Mouse (Mus musculus) gonadal fat pad, adult 2 months (tissue): ENCODE measurements around the gene Gatd1. TPM values are rescaled to one million over a fixed set of nuclear protein-coding genes. Genes with fewer than 3 reads are reported as not detected.
"Not testable (repeated sequence)": the region's sequence is repeated elsewhere in the genome, so short reads cannot be mapped to it uniquely, and the experiment has no call there.

Experiments used
- DNase-seq: peaks from one replicate; pipeline ENCODE4 v3.0.0-alpha.2; 2012; ENCODE audit warnings: low read depth
- polyA plus RNA-seq: library from polyadenylated mRNA; depleted of rRNA; stranded (reverse); fragments of >200 nt; gene quantifications from 2 replicates; pipeline ENCODE4 v1.2.3, GENCODE M21; 2012; rRNA removed

The Gatd1 gene
- 103 and 109 TPM in 2 replicates for polyA plus RNA-seq

- no peak for DNase-seq
These were observed at the start of gene Gatd1 for GRCm38 (mm10) chr7:141413809-141414584. Gene Gatd1, minus strand, starts transcription at chr7:141414136.

GRCm38 (mm10) chr7:141462333-141462821 is 48.4 kb upstream of the Gatd1 start:
- DNase-seq, result no peak

- no peak for DNase-seq
These were observed 47.8 kb upstream of the Gatd1 start for GRCm38 (mm10) chr7:141461521-141462332.

GRCm38 (mm10) chr7:141460391-141461113 is 46.6 kb upstream of the Gatd1 start, which contains the start of gene Cracr2b:
Gene Cracr2b, plus strand, starts transcription at chr7:141461094.
- peak; percentile 95 for DNase-seq

- DNase-seq, result no peak
These were observed 46.1 kb upstream of the Gatd1 start for GRCm38 (mm10) chr7:141460001-141460390.

- DNase-seq, result no peak
These were observed 45.4 kb upstream of the Gatd1 start for GRCm38 (mm10) chr7:141459301-141459711.

- no peak for DNase-seq
These were observed 44.7 kb upstream of the Gatd1 start for GRCm38 (mm10) chr7:141458661-141459060.

GRCm38 (mm10) chr7:141457986-141458660 is 44.2 kb upstream of the Gatd1 start:
- no peak for DNase-seq

GRCm38 (mm10) chr7:141457236-141457635 is 43.3 kb upstream of the Gatd1 start:
- DNase-seq, result no peak

- no peak for DNase-seq
These were observed 42.8 kb upstream of the Gatd1 start for GRCm38 (mm10) chr7:141456739-141457138.

GRCm38 (mm10) chr7:141455610-141456314 is 41.8 kb upstream of the Gatd1 start:
- DNase-seq, result no peak

GRCm38 (mm10) chr7:141454967-141455551 is 41.1 kb upstream of the Gatd1 start, which contains the start of gene Pnpla2:
Gene Pnpla2, plus strand, starts transcription at chr7:141455198.
- no peak for DNase-seq

GRCm38 (mm10) chr7:141453636-141454035 is 39.7 kb upstream of the Gatd1 start:
- no peak for DNase-seq

- DNase-seq, result no peak
These were observed 38.0 kb upstream of the Gatd1 start for GRCm38 (mm10) chr7:141451928-141452327.

GRCm38 (mm10) chr7:141447110-141447991 is 33.4 kb upstream of the Gatd1 start, which contains the start of gene Rplp2:
Gene Rplp2, plus strand, starts transcription at chr7:141447370.
- no peak for DNase-seq

GRCm38 (mm10) chr7:141446374-141446773 is 32.4 kb upstream of the Gatd1 start:
- not testable (repeated sequence) for DNase-seq

- DNase-seq, result no peak
These were observed 29.9 kb upstream of the Gatd1 start, which contains the start of gene Pidd1 for GRCm38 (mm10) chr7:141443828-141444237. Gene Pidd1, minus strand, starts transcription at chr7:141444025.

GRCm38 (mm10) chr7:141443081-141443821 is 29.3 kb upstream of the Gatd1 start:
- DNase-seq, result no peak
